Mouse (Mus musculus): ENCODE measurements around the gene Tnnt2.
A peak's percentile ranks its signal among the peaks of the same experiment; 100 is the strongest.

Tnnt2 gene

DNA sequence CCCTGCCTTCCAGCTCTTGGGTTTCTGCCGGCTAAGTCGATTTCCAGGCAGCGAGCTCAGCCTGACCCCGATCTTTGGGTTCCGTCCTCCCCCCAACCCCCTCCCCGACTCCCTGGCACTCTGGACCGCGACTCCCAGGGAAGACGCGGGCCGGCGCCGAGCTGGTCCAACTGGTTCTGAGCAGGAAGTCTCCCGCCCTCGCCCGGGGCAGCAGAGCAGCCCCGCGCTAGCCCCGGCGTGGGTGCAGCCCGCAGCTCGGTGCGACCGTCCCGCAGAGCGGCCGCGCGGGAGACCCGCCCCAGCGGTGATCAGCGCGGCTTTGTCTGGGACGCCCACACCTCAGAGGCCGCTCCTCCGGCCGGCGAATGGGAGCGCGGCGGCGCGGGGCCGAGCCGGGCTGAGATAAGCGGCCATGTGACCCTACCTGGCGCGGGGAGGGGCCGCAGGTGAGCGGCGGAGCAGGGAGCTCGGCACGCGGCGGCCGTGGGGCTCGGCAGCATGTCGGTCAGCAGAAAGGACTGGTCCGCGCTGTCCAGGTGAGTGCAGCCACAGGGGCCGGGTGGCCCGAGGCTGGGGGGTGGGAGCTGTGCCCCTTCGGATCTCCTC, 17.6 kb upstream of the Tnnt2 start, which contains the start of gene Lad1:
Gene Lad1 (plus strand): TSS at position 118 of the 606 bp plus-strand sequence.
- no peak for DNase-seq (ENCODE audit: low spot score)

DNA sequence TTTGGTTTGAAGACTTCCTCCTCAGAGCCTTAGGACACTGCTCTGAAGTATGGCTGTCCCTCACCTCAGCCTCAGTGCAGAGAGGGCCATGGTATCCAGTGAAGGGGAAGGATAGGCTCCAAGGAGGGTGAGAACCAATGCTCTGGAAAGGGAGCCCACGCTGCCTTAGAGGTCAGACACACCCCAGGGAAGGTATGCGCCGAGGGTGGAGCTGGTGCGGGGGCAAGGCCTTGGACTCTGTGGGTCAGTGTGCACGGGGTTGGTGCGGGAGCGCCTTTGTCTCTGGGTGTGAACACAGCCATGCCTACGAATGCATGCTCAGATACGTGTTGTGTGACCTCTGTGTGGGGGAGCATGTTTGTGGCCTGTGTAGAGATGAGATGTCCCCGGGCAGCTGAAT, 16.1 kb upstream of the Tnnt2 start:
- no peak for DNase-seq (ENCODE audit: low spot score)

DNA sequence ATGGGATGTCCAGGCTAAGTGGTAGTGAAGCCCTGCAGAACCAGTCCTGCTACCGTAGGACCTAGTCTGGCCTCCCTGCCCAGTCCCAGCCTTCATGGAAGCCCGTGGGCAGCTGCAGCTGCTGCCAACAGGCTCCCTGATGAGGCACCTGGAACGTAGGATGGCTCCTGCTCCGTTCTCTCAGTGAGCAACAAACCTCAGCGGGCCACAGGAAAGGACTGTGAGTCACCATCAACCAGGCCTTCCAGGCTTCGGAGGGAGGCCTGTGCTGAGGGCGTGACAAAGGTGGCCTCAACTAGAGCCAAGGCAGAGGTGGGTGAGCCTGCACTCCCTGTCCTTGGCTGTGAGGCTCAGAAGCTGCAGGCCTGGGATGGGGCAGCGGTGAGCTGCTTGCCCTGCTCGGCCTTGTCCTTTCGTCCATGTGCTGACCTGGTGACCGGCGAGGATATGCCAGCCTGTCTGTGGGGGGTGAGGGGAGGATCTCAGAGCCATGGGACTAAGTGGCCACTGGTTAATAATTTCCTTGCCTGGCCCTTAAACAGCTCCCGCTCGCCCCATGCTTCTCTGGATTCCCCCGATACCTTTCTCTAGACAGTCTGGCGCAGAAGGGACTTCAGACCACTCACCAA, 15.3 kb upstream of the Tnnt2 start:
- no peak for DNase-seq (ENCODE audit: low spot score)

DNA sequence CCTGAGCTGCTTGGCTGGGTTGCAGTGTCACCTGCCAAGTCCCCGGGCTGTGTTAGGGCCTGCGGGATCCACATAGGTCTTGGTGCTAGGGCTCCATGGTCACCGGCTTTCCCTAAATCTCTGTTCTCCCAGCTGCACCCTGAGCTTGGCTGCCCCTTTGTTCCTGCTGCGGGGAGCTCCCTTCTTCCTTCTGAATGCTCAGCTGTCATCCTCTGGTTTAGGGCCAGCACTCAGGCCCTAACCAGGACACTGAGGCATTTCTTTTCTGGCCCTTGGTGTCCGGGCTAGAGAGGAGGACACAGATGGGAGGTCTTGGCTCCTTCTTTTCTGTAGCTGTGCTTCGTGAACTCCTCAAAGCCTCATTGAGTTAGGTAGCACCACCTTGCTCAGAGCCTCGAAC, 14.4 kb upstream of the Tnnt2 start:
- no peak for DNase-seq (ENCODE audit: low spot score)

DNA sequence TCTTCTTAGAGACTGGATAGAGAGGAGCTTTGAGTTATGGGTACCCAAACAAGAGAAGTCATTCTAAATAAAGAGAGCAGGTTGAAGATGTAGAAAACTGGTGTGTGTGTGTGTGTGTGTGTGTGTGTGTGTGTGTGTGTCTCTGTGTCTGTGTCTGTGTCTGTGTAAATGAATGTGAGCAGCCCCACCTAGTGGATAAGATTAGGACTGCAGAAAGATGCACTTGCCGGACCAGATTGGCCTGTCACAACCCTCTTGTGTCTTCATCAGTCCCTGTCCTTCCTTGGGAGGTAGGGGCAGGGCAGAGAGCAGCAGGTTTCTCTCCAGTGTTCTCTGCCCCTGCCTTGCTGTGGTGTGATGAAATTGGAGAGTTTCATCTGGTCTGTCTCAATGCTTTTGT, 7.2 kb upstream of the Tnnt2 start:
- peak; percentile 17 for DNase-seq (ENCODE audit: low spot score)

DNA sequence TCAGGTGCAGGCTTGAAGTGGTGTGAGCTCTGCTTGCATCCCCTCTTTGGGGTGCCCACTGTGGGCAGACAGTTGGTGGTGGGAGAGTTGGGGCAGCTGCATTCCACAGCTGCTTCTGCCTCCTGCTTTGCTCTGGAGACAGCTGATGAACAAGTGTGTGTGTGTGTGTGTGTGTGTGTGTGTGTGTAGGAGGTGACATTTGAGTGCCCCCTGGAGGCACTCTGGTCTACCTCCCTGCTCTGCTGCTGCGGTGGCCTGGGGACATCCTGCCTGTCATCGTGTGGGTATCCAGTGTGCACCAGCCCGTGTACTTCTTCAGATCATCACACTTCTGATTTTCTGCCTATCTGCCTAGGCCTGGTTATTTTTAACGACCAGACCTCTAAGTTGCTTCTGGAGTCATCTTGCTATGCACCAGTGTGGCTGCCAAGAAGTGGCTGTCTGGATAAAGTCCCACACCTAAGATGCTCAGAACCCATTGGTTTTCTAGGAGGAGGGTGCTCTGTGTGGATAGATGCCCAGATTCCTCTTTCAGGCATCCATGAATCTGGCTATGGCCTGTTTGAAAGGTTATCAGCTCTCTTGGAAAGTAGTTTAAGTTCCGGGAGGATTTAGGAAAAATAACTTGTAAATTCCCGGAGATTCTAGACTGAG, 1.8 kb upstream of the Tnnt2 start:
- no peak for DNase-seq (ENCODE audit: low spot score)

DNA sequence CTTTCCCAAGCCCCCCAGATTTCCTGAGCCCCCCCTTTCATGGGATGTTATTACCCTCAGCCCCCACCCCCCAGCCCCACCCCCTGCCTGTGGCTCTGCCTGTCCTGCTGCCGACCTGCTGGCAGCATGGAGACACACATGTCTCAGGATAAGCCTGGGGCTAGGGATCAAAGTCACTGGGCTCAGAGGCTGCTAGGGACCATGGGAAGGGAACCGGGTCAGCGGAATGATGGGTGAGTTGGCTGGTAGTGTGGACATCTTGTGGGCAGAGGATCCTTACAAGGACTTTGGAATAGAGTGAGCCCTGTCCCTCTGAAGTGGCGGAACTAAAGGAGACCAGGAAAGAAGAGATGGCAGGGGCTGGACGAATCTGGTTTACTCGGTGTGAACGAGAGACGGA, 1.2 kb upstream of the Tnnt2 start:
- no peak for DNase-seq (ENCODE audit: low spot score)

DNA sequence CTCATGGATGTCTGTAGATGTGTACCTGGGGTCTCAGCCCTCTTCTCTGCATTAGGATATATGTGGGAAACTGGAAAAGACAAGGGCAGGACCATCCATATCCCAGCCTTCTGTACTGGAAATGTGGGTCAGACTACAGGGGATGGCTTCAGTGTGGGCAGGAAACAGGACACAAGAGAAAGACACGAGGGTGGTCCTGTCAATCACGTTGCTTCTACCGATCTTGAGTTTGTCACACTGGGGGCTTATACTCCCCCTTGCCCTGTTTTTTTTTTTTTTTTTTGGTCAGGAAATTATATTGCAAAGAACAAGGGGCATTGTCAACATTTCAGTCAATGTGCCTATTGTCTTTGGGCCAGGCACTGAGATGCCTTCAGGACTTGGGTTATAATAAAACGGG, 2.5 kb downstream of the Tnnt2 start:
- no peak for DNase-seq (ENCODE audit: low spot score)

DNA sequence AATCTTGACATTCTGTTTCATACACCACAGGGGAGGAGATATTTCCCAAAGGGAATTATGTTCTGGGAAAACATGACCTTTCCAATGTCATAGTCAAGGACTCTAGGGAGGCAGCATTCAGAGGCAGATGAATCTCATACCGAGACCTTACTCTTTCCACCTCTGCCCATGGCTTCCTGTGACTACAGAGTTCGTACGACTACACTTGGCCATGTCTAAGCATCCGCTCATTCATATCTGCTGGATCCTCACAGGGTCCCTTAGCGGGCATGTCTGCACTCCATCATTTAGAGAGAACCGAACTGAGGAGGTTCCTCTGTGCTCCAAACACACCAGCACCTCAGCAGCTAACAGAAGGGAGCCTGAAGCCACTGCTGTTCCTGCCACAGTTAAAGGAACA, 2.9 kb downstream of the Tnnt2 start:
- DNase-seq (ENCODE audit: low spot score), result no peak

DNA sequence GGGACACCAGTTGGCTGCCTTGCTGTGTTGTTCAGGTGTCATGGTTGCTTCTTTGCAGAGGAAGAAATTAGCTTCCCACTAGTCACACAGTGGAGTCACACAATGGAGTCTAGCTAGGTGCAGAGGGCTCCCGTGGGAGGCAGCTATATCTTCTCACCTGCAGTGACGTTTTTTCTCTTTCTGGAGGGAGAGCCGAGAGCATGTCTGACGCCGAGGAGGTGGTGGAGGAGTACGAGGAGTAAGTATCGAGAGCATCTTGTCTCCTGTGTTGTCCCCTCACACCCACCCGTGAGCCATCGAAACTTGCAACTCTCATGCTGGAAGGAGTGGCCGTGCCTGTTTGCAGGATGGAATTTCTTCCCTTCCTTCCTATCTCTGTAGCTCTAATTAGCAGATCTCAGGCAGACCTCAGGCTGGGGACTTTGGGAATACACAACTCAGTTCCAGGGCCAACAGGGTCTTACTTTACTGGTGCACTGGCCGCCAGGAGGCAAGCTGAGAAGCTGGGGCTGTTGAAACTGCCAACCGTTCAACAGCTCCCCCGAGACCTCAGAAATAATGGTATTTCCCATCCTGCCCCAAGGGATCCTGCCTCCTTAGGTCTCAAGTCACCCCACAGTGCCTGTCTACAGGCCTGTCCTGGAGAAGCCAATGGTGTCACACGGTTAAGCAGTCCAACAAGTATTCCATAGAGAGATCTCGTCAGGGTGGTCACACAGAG, 4.7 kb downstream of the Tnnt2 start:
- DNase-seq (ENCODE audit: low spot score), result no peak

DNA sequence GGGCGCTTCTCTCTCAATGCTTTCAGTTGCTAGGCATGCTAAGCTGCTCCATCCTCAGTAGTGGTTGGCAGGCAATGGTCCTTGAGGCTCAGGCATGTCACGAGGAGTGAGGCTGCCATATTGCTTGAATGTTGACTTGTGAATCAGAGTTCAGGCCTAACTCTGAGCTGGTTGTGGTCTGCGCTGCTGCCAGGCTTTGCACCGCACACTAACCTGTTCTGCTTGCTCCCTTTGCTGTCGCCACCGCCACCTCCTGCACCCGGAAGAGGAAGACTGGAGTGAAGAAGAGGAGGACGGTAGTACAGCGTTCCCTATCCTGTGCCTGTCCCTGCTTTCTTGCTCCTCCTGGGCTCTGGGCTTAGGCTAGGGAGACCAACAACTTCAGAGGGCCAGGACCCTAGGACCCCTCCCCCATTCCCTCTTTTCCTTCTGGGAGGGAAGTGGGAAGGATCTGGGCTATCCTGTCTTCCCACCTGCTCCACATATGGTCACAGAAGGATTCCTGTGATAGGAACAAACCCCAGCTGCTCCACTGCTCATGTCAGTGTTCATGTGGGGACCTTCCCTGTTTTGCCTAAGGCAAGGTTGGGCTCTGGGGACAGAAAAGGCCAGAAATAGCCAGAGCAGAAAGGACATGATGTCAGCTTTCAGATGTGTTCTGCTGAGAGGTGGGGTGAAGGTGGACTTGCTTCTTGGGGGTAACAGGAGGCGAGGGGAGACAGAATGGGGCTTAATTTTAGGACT, 7.5 kb downstream of the Tnnt2 start:
- no peak for DNase-seq (ENCODE audit: low spot score)

DNA sequence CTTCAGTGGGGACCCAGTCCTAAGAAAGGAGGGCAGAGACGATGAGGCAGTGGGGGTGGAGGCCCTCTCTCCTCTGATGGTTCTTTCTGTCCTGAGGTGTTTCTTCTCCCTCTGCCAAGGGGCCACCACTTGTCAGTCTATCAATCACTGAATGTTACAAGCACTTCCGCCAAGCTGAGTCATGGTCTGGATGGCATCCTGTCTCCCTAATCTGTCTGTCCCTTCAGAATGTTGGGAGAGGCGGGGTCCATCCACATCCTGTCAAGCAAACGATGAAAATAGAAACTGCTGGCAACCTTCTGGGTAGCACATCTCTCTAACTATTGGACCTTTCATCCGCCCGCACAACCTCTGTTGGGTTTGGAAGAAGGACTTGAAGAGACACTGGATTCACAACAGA, 8.3 kb downstream of the Tnnt2 start:
- DNase-seq (ENCODE audit: low spot score), result no peak

DNA sequence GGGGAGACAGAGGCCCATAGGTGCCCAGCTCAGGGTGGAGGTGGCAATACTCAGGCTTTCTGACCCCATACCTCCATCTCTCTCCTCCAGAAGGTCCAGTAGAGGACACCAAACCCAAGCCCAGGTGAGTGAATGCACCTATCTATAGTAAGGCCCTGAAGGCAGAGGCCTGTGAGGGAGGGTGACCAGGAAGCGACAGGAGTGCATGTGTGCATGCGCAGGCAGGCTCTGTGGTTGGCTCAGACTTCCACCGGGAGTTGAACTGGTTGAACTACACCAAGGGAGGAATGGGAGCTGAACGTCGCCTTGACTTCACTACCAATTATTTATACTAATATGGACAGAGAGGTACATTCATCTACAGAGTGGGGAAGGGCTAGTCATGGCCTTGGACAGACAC, 10.5 kb downstream of the Tnnt2 start:
- DNase-seq (ENCODE audit: low spot score), result no peak

DNA sequence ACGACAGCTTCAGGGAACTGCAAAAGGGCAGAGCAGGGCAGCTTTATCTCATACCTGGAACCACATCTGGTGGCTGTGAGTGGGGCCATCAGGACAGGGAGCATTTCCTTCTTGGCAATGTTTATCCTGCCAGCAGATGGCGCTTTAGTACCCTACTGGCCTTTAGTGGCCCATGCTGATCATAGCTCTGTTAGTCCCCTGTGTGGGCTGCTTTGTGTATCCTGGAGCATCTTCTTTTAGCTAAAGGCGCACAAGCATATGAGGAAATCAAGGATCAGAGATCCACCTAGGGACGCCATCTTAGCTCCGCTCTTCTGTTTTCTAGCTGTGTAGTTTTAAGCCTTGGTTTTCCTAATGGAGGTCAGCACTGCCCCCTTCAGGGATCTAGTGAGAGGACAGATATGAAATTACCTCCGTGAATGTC, 11.0 kb downstream of the Tnnt2 start:
- DNase-seq (ENCODE audit: low spot score), result no peak

DNA sequence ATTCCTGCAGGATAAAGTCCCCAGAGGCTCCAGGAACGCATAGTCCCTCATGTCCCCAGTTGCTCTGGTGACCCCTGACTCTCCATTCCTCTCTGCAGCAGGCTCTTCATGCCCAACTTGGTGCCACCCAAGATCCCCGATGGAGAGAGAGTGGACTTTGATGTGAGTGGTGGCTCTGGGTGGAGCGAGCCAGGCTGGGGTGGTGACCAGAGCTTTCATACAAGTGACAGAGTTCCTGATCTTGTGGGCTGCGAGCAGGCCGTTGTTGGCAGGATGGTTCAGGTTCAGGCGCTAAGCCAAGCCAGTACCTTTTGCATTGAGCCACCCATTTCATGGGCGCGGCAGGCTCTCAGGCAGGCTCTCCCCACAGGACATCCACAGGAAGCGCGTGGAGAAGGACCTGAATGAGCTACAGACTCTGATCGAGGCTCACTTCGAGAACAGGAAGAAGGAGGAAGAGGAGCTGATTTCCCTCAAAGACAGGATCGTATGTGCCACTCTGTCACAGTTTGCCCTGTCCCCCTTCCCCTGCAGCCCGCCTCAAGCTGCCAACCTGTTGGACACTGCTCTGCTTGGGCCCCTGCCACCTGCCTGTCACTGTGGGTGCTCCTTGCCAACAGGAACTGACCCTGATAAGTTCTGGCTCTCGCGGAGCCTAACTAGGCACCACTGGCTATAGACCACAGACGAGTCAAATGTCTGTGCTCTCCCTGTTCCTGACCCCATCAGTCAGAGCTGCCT, 11.6 kb downstream of the Tnnt2 start:
- DNase-seq (ENCODE audit: low spot score), result no peak

DNA sequence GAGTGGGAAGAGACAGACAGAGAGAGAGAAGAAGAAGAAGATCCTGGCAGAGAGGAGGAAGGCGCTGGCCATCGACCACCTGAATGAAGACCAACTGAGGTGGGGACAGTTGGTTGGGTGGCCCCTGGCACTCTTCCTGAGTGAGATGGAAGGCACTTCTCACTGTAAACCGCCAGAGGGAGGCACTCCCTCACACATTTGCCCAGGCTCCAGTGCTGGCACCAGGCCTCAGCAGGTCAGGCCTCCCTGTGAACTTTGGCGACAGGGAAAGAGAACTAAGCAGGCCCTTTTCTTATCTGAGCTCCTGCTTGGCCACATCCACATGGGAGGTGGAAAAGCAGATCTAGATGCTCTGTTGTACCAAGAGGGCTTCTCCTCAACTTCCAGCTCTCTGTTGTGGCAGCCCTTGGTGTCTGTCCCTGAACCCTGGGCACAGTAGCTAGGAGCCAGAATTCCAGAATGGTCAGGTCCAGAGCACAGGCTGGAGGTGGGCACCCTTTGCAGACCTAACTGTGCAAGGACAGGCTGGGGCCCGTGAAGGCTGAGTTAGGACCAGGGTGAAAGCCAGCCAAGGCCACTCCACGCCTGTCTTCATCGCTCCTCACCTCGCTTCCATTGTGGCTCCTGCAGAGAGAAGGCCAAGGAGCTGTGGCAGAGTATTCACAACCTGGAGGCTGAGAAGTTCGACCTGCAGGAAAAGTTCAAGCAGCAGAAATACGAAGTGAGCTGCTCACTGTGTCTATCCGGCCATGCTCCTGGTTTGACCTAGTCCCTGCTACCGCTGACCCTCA, 14.8 kb downstream of the Tnnt2 start:
- DNase-seq (ENCODE audit: low spot score), result no peak

DNA sequence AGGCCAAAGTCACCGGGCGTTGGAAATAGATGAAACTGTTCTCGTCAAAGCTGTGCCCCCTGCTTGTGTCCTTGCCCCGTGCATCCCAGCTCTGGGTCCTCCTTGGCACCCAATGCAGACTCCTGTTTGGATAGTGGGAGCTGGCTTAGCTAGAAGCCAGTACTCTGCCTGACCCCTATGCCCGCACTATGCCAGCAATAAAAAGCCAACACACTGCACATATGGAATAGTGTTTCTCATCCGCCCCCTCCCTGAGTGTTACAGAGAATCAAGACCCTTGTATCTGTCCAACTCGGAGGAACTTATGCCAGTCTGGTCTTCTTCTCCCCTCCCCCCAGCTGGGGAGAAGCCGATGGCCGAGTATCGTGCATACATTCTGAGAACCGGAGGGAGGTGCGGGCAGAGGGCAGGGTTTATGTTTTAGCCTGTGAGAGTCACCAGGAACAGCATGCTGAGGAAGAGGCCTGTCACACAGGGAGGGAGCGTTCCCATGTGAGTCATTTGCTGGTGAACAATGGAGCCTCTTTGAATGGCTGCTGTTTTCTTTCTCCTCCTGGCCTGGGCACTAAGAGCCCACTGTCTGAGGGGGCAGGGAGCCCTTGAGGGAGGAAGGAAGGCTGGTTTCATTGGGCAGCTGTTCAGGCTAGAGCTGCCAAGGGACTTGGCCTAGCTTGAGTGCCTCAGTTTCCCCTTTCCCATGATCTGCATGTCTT, 16.0 kb downstream of the Tnnt2 start:
- DNase-seq (ENCODE audit: low spot score), result no peak

DNA sequence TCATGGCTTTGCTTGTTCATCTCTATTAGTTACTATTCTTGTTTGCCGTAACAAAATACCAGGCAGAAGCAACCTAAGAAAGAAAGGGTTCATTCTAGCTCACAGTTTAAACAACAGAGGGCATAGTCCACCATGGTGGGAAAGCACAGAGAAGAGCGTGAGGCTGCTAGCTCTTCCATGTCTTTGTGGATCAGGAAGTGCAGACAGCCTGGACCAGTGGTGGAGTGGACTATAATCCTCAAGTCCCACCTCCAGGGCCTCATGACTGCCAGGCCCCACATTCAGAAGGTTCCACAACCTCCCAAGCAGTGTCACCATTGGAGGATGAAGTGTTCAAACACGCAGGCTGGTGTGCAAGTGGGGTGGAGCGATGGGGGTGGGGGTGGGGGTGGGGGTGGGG, 17.0 kb downstream of the Tnnt2 start:
- no peak for DNase-seq (ENCODE audit: low spot score)

DNA sequence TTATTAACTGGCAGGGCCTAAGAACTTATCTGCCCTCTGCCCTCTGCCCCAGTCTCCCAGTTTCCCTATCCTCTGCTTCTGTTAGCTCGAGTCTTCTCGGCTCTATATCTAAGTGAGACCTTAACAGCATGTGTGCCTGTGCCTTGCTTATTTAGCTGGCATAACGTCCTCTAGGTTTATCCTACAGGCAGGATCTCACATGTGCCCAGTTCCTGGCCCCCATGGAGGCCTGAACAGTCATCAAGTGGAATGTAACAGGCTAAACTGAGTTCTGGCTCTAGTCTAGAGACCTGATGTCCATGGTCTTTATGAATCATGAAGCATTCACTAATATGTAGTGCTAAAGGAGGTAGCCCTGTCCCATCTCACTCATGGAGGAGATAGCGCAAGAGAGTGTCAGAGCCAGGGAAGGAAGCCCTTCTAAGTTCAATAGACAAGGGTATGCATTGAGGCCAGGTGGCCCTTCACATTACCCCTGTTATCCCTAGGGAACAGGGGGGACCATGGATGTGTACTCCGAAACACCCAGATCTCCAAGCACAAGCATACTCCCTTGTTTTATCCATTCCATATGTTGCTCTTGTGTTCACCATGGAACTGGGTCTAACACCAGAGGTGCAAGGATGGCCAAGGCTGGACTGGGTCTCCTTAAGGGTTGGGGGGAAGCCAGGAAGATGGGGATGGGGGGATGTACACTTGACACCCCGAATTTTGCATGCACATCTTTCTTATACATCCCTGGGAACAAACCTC, 18.6 kb downstream of the Tnnt2 start:
- DNase-seq (ENCODE audit: low spot score), result no peak

DNA sequence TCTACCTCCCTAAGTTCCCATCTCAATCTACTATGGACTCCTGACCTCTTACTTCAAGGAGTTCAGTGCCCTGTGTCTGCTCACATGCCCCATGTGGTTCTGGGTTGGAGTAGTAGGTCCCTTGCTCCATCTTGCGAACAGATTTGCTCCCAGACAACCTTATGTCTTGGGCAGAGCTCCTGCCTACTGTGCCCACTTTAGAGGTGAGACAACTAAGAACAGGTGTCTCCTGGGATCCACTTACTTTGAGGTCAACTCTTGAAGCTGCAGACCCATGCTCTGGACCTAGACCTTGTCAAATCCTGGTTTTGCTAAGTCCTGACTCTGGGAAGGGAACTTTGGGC, 19.2 kb downstream of the Tnnt2 start:
- no peak for DNase-seq (ENCODE audit: low spot score)
